Mouse (Mus musculus) v-Abl transformed pro-B cells (cell line): ENCODE results near the gene Fdxr.

ENCODE experiments used
- in situ Hi-C, 2 experiments: fragments of 400-800 bp; cut with MboI; formaldehyde crosslinking; loops; one replicate each; pipeline ENCODE4 v1.15.1; 2025; ENCODE audit not compliant: unreplicated experiment in 2 of 2

Gene Fdxr

DNA sequence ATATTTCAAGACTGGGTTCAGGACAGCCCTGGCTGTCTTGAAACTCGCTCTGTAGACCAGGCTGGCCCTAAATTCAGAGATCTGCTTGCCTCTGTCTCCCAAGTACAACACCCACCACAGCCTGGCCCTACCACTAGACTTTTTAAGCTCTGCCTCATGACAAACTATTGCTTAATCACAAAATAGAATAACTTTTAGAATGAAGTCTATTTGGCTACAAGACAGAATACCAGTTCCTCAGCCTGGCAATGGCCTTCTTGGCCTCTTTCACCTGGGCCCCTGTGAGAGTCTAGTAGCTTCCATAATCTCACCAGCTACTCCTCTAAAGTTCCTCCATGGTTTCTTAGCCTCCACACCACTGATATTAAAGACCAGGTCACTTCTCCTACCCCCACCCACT, 13.5 kb upstream of the Fdxr start:
- in situ Hi-C loops, result no loop called here

GRCm38 (mm10) chr11:115289885-115290284, 13.0 kb upstream of the Fdxr start:
- in situ Hi-C loops, result no loop called here

- in situ Hi-C loops, result no loop called here
These were observed 11.5 kb upstream of the Fdxr start for GRCm38 (mm10) chr11:115288305-115288704.

DNA sequence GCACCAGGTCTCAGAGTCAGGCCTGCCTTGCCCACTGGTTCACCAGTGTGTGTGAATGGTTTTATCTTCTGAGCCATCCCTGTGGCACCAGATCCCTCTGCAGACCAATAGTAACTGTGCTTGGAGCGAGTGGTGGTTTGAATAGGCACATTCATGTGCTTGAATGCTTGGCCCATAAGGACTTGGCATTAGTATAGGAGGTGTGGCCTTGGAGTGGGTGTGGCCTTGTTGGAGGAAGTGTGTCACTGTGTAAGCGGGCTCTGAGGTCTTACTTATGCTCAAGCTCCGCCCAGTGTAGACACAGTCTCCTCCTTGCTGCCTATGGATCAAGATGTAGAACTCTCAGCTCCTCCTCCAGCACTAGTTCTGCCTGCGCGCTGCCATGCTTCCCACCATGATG, 10.5 kb upstream of the Fdxr start:
- in situ Hi-C loops, result no loop called here

GRCm38 (mm10) chr11:115286201-115286993, 9.5 kb upstream of the Fdxr start:
- in situ Hi-C loops, result no loop called here

DNA sequence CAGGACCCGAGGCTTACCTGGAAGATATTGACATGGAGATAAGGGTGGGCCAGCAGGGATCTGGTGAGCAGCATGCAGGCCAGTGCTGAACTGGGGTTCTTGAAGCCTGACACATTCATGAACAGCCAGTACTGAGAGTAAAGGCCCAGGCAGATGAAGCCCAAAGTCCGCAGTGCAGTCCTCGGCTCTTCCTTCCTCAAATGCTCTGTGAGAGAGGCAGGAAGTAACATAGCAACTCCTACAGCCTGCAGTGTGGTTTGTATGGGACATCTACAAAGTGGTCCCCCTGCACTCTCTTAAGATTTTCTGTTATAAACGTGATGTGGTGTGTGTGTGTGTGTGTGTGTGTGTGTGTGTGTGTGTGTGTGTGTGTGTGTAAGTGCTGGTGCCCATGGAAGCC, 8.4 kb upstream of the Fdxr start:
- in situ Hi-C loops, result no loop called here

GRCm38 (mm10) chr11:115283891-115284620, 7.2 kb upstream of the Fdxr start:
- in situ Hi-C loops, result no loop called here

GRCm38 (mm10) chr11:115283486-115283765, 6.6 kb upstream of the Fdxr start:
- in situ Hi-C loops, result no loop called here

DNA sequence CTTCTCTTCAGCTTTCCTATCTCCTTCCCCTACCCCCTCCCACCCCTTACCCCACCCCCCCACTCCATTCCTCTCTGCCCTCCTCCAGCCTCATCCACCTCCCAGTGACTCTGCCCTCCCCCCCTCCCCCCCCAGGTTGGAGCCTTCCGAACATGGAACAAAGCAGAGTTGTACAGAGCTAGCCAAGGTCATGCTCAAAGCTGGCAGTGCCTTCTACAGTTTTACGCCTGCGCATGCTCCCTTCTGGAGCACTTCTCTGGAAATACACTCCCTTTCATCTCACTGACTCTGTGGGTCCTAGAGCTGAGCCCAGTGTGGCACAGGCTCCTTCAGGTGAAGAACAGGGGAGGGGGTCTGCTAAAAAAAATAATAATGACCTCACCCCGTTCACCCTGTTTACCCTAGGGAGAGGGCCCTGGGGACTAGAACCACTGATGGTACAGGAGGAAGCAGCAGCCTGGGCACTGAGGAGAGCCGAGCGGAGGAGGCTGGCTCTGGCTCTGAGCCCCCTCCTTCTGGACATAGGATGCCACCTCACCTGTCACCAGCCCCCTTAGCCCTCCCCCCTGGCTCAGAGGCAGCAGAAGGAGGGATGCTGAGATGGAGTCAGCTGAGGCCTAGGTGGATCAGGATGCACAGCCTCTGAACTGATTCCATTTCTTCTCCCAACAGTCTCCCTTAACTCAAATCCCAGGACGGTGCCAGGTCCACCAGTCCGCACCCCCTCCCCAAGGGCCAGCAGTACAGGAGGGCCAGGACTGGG, 6.1 kb upstream of the Fdxr start:
- in situ Hi-C loops, result no loop called here

- in situ Hi-C loops, result no loop called here
These were observed 5.4 kb upstream of the Fdxr start for GRCm38 (mm10) chr11:115282295-115282694.

GRCm38 (mm10) chr11:115279726-115280125, 2.9 kb upstream of the Fdxr start:
- in situ Hi-C loops, result loop anchor here in 1 of 2 experiments (10.0 kb wide), 1 partner anchor 185 kb away; the partner anchor contains the start of gene Rab37

GRCm38 (mm10) chr11:115278176-115278575, 1.3 kb upstream of the Fdxr start:
- in situ Hi-C loops, result loop anchor here in 1 of 2 experiments (10.0 kb wide), 1 partner anchor 183 kb away; the partner anchor contains the start of gene Rab37

GRCm38 (mm10) chr11:115277604-115277975, 740 bp upstream of the Fdxr start:
- in situ Hi-C loops, result loop anchor here in 1 of 2 experiments (10.0 kb wide), 1 partner anchor 183 kb away; the partner anchor contains the start of gene Rab37

DNA sequence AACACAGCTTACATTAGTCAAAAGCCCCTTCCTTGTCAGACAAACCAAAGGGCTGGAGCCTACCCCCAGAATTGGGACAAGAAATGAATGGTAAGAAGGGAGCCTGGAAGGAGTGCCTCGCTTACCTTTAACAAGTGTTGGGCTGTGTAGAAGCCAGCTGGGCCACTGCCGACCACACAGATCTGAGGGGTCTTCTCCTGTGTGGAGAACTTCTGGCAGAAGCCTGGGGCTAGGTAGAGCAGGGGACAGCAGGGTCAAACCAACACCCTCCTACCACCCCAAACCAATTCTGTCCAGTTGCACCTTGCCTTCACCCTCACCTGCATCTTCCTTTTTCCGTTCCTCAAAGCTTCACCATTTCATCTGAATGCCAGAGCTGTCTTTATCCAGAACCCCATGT, 896 bp downstream of the Fdxr start:
- in situ Hi-C loops, result loop anchor here in 1 of 2 experiments (10.0 kb wide), 1 partner anchor 181 kb away; the partner anchor contains the start of gene Rab37

DNA sequence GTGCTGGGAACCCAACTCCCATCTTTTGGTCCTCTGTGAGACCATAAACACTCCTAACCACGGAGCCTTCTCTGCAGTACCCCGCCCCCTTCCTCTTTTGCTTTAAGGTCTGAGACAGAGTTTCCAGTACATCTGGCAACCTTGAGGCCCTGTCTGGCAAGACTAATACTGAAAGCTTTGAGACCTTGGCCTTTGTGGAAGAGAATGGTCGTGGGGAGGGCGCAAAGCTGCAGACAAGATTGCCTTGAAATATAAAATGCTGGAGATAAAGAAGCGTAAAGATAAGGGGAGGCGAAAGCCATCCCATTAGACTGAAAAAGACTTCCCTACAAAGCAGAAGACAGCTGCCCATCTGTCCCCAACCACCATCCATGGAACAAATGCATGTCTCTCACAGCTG, 1.3 kb downstream of the Fdxr start:
- in situ Hi-C loops, result loop anchor here in 1 of 2 experiments (10.0 kb wide), 1 partner anchor 181 kb away; the partner anchor contains the start of gene Rab37

DNA sequence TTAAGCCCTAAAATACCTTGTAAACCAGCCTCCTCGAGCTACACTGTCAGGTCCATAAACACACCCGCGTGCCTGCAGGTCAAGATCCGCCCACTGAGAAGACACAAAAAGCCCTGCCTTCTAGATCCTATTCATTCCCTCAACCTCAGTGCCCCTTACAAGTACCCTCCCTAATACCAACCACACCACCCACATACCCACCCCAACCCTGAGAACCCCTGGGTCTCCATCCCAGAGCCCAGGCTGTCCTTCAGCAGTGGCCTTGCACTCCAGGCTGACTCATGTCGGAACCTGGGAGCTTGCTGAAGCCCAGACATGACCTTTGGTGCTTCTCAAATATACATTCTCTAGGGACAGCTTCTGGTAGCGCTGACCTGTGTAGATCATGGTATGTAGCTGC, 2.1 kb downstream of the Fdxr start:
- in situ Hi-C loops, result loop anchor here (5.0 to 25.0 kb wide), 4 partner anchors 72 to 192 kb away; partner anchors contain the start of genes Rab37 (in 1 of the 2) and Slc9a3r1 (in 1 of the 2)

DNA sequence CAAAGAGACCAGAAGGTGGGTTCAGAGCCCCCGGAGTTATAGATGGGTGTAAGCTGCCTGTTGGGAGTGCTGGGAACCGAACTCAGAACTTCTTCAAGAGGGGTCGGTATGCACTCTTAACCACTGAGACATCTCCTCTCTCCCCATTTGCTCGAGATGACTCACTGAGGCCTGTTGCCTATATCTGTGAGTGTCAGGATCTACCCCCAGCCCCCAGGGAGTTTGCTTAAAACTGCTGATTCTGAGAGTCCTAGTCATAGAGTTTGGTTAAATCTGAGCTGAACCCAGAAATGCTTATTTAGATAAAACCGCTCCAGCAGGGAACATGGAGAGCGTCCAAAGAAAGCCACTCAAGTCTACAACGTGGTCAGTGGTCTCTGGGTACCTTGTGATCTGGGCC, 2.7 kb downstream of the Fdxr start:
- in situ Hi-C loops, result loop anchor here (5.0 to 25.0 kb wide), 4 partner anchors 72 to 192 kb away; partner anchors contain the start of genes Rab37 (in 1 of the 2) and Slc9a3r1 (in 1 of the 2)

- in situ Hi-C loops, result loop anchor here (5.0 to 25.0 kb wide), 4 partner anchors 71 to 191 kb away; partner anchors contain the start of genes Rab37 (in 1 of the 2) and Slc9a3r1 (in 1 of the 2)
These were observed 3.1 kb downstream of the Fdxr start for GRCm38 (mm10) chr11:115273735-115274134.

DNA sequence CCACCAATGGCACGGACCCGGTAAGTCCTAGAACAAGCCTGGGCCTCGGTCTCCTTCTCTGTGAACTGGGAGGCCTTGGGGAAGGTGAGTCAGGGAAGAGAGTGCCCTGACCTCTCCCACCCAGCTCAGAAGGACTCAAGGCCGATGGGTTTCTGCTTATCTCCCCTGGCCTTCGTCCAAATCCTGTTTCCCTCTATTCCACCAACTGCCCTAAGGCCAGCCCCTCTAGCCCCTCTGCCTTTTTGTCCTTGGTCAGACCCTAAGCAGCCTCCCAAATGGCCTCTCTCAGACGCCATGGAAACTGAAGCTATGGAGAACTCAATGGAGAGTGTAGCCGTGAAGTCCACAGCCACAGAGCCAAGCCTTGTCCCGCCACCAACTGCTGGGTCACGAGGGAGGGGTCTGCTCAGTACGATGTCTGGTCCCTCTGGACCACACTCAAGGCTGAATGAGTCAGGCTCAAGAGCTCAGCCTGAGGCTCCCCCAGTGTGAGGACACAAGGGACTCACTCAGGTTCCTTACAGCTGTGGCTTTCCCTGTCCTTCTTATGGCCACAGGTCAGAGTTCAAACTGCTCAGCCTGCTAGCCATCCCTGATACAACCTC, 3.9 kb downstream of the Fdxr start:
- in situ Hi-C loops, result loop anchor here (5.0 to 25.0 kb wide), 4 partner anchors 71 to 191 kb away; partner anchors contain the start of genes Rab37 (in 1 of the 2) and Slc9a3r1 (in 1 of the 2)

DNA sequence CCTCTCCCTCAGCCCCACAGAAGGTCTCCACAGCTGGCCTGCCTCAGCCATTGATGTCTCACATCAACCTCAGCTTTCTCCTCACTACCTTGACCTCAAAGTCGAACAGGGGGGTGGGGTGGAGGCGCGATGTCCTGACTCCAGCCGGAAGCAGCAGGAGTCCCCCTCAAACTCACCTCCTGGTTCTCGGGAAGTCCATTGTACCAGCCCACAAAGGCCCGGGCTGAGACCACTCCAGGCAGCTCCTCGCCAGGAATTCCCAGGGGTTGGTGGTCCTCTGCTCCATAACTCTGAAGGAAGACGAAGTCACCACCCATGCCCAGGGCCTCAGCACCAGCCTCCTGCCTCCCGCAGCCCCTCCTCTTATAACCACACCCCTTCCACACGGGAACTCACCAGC, 5.4 kb downstream of the Fdxr start:
- in situ Hi-C loops, result loop anchor here (5.0 to 25.0 kb wide), 4 partner anchors 69 to 189 kb away; partner anchors contain the start of genes Rab37 (in 1 of the 2) and Slc9a3r1 (in 1 of the 2)
